Comparison of ENCODE assay signal across 8 mouse cellular contexts in genomic region chr6:128299292-128300133, GRCm38 (mm10). TPM values are rescaled to one million over a fixed set of nuclear protein-coding genes. Genes with fewer than 3 reads are reported as not detected.
DNase-seq lines count a peak whose midpoint lies in the region; ATAC-seq and TF ChIP-seq lines count a peak whose summit lies in the region.

No protein-coding gene starts in this region.

- intact Hi-C loops in left cerebral cortex, postnatal 14 days (cut with DNase I), result no loop called here

- peaks cover 53% of the 10 kb centered on the region for H3K27me3 ChIP-seq in erythroblast, embryonic 14.5 days (ENCODE audit: control insufficient read depth)
- H3K27me3 ChIP-seq in E14TG2a.4 (ENCODE audit: insufficient read depth, low read length), result peaks cover 46% of the 10 kb centered on the region
- H3K27me3 ChIP-seq in kidney, postnatal 0 days (ENCODE audit: insufficient read depth, low read length), result 0 out of 2 replicates have a peak, but pooled peaks cover 4% of the 10 kb centered on the region
- peaks cover 64% of the 10 kb centered on the region for H3K27me3 ChIP-seq in neural tube, embryonic 13.5 days

- DNase-seq in kidney, postnatal 0 days (ENCODE audit: low spot score), result peak; percentile 18
- no peak for DNase-seq in urinary bladder, postnatal 36 days (ENCODE audit: low spot score in 2 of 2)
- no peak for DNase-seq in left cerebral cortex, postnatal 14 days (ENCODE audit: low spot score in 2 of 2)

- H3K36me3 ChIP-seq in erythroblast, embryonic 14.5 days (ENCODE audit: control insufficient read depth), result no peaks in the 10 kb centered on the region
- H3K36me3 ChIP-seq in E14TG2a.4 (ENCODE audit: insufficient read depth, low read length), result no peaks in the 10 kb centered on the region
- H3K36me3 ChIP-seq in kidney, postnatal 0 days (ENCODE audit: insufficient read depth, low read length), result no peaks in the 10 kb centered on the region
- H3K36me3 ChIP-seq in neural tube, embryonic 13.5 days, result no peaks in the 10 kb centered on the region

- peak overlapping the region; percentile 51 for H3K4me3 ChIP-seq in erythroblast, embryonic 14.5 days (replicated peaks)
- peak overlapping the region; percentile 90 for H3K4me3 ChIP-seq in E14TG2a.4 (replicated peaks; ENCODE audit: low read length)
- H3K4me3 ChIP-seq in embryonic fibroblast, embryonic 13.5 days (ENCODE audit: insufficient read depth, low read length), result peak overlapping the region; percentile 73
- peak overlapping the region; percentile 76 for H3K4me3 ChIP-seq in kidney, postnatal 0 days (replicated peaks; ENCODE audit: low read depth, low read length)
- H3K4me3 ChIP-seq in neural tube, embryonic 13.5 days, result peak overlapping the region; percentile 58

- H3K4me2 ChIP-seq in kidney, postnatal 0 days (ENCODE audit: low read length), result peak overlapping the region; percentile 98
- peak overlapping the region; percentile 100 for H3K4me2 ChIP-seq in neural tube, embryonic 13.5 days

- no peak for TF ChIP-seq POLR2A in embryonic fibroblast, embryonic 13.5 days (IDR thresholded peaks at IDR 0.05; ENCODE audit: low read depth, low read length)

- TF ChIP-seq CTCF in E14TG2a.4 (conservative IDR thresholded peaks at IDR 0.05; ENCODE audit: low read length), result no peak
- no peak for TF ChIP-seq CTCF in embryonic fibroblast, embryonic 13.5 days (IDR thresholded peaks at IDR 0.05; ENCODE audit: borderline replicate concordance, insufficient read depth, low read length)
- no peak for TF ChIP-seq CTCF in kidney, postnatal 0 days (IDR thresholded peaks at IDR 0.05; ENCODE audit: low read depth)

- peak overlapping the region; percentile 63 for H3K9ac ChIP-seq in kidney, postnatal 0 days (ENCODE audit: low read depth, low read length)
- peak overlapping the region; percentile 62 for H3K9ac ChIP-seq in neural tube, embryonic 13.5 days

- ATAC-seq in erythroblast, adult 5-6 weeks (replicated peaks; ENCODE audit: low FRiP score, poor library complexity, severe bottlenecking), result no peak
- peak; percentile 22; the same call in 1 of the 2 replicates for ATAC-seq in kidney, postnatal 0 days (replicated peaks; ENCODE audit: low FRiP score, low read depth)
- ATAC-seq in neural tube, embryonic 13.5 days (ENCODE audit: low read depth), result peak; percentile 29; the same call in 1 of the 2 replicates

- H3K9me3 ChIP-seq in erythroblast, embryonic 14.5 days (ENCODE audit: control insufficient read depth, low read length), result peaks cover 3% of the 10 kb centered on the region; the same call in 1 of the 2 replicates
- peaks cover 5% of the 10 kb centered on the region; the same call in 1 of the 2 replicates for H3K9me3 ChIP-seq in E14TG2a.4 (ENCODE audit: low read length)
- no peaks in the 10 kb centered on the region for H3K9me3 ChIP-seq in kidney, postnatal 0 days (replicated peaks; ENCODE audit: low read length)
- no peaks in the 10 kb centered on the region for H3K9me3 ChIP-seq in neural tube, embryonic 13.5 days

- WGBS in kidney, postnatal 0 days, result 1% methylated on average over 25 of the region's 25 CpGs
- under 1% methylated on average over 25 of the region's 25 CpGs for WGBS in neural tube, embryonic 13.5 days

- no peak overlapping the region for H3K27ac ChIP-seq in embryonic fibroblast, embryonic 13.5 days (ENCODE audit: insufficient read depth, low read length)
- H3K27ac ChIP-seq in kidney, postnatal 0 days, result peak overlapping the region; percentile 75
- no peak overlapping the region for H3K27ac ChIP-seq in neural tube, embryonic 13.5 days (replicated peaks)

- H3K4me1 ChIP-seq in erythroblast, embryonic 14.5 days (ENCODE audit: control insufficient read depth), result peaks cover 4% of the 10 kb centered on the region; the same call in 1 of the 2 replicates
- peaks cover 71% of the 10 kb centered on the region for H3K4me1 ChIP-seq in E14TG2a.4 (replicated peaks; ENCODE audit: low read depth, low read length)
- H3K4me1 ChIP-seq in embryonic fibroblast, embryonic 13.5 days (ENCODE audit: control insufficient read depth, insufficient read depth, low read length), result peaks cover 29% of the 10 kb centered on the region
- peaks cover 21% of the 10 kb centered on the region for H3K4me1 ChIP-seq in kidney, postnatal 0 days (replicated peaks; ENCODE audit: insufficient read depth, low read length)
- peaks cover 31% of the 10 kb centered on the region for H3K4me1 ChIP-seq in neural tube, embryonic 13.5 days (replicated peaks)

RNA-seq across cellular contexts. Expression of gene Tead4, which starts 1.1 kb away (rescaled TPM):
- polyA plus RNA-seq in erythroblast, embryonic 14.5 days (2012), result not detected in 2 replicates
- not detected in 2 replicates for total RNA-seq in erythroblast, adult 5-6 weeks (2015; ENCODE audit: low replicate concordance)
- not detected in 2 replicates for total RNA-seq in erythroblast, adult 5-6 weeks (2017; ENCODE audit: low replicate concordance)
- polyA plus RNA-seq in embryonic fibroblast, embryonic 13.5 days (2011; ENCODE audit: insufficient read length, low read depth, missing spikeins), result 3.0 and 4.2 TPM in 2 replicates
- 2.3 TPM in 2 replicates for polyA plus RNA-seq in kidney, postnatal 0 days (2015; fragmentation: Nextera tagmentation; extraction: Ambion mirVana)
- 0.95 and 1.2 TPM in 2 replicates for polyA plus RNA-seq in neural tube, embryonic 13.5 days (2015; fragmentation: Nextera tagmentation; extraction: Ambion mirVana)
- 1 to 10 TPM in 1 of 2 experiments, under 1 TPM in 1; 0.82 to 1.6 TPM for total RNA-seq in left cerebral cortex, postnatal 14 days (2021)

RNA-seq across cellular contexts. Expression of gene Tulp3, which starts 56.1 kb away (rescaled TPM):
- 0.07 TPM in 2 replicates for polyA plus RNA-seq in erythroblast, embryonic 14.5 days (2012)
- 0.38 and 0.42 TPM in 2 replicates for total RNA-seq in erythroblast, adult 5-6 weeks (2015; ENCODE audit: low replicate concordance)
- not detected in 2 replicates for total RNA-seq in erythroblast, adult 5-6 weeks (2017; ENCODE audit: low replicate concordance)
- polyA plus RNA-seq in embryonic fibroblast, embryonic 13.5 days (2011; ENCODE audit: insufficient read length, low read depth, missing spikeins), result 56.8 and 67.0 TPM in 2 replicates
- polyA plus RNA-seq in kidney, postnatal 0 days (2015; fragmentation: Nextera tagmentation; extraction: Ambion mirVana), result 15.0 and 17.6 TPM in 2 replicates
- 20.8 and 21.0 TPM in 2 replicates for polyA plus RNA-seq in neural tube, embryonic 13.5 days (2015; fragmentation: Nextera tagmentation; extraction: Ambion mirVana)
- 10 to 100 TPM; 17.6 to 18.4 TPM for total RNA-seq in left cerebral cortex, postnatal 14 days (2021)

Comparison
In these comparisons a context has a peak if more than half of its experiments do, and no peak if none do; other contexts are left out.
1. RNA of gene Tulp3, which starts 56.1 kb away (polyA plus RNA-seq): 56.8 to 67.0 TPM in embryonic fibroblast, embryonic 13.5 days, 20.8 to 21.0 TPM in neural tube, embryonic 13.5 days and 15.0 to 17.6 TPM in kidney, postnatal 0 days; 0.07 TPM in erythroblast, embryonic 14.5 days; every median in the first group is over 10 times any median in the second.
2. Peak in every context shown above with its lines, with median percentiles within 50 percentile points of each other: H3K4me3 ChIP-seq.